Mouse (Mus musculus): ENCODE measurements at regions not wholly inside any gene's neighbourhood (a gene's known extent, or its start where the extent isn't known, plus 50 kb on each side); places are given as distances from the start of the nearest gene placed in this dataset.
A peak's percentile ranks its signal among the peaks of the same experiment; 100 is the strongest.
"Not testable (repeated sequence)": the region's sequence is repeated elsewhere in the genome, so short reads cannot be mapped to it uniquely, and the experiment has no call there.

DNA sequence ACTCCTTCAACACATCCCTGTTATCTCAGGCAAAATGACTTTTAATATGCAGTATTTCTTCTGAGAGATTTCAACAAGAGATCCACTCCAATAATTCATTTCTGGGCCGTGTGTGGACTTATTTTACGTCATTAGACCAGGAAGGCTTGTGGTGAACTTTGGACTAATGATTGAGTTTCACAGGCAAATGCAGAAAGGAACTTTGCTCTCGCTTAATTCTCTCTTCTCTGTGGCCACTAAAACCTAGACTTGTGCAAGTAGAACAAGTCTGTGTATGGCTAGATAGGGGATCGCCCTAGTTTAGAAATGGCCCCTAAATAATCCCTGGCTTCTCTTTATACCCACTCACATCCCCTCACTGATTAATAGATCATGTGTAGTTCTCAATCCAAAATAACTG lies 50.6 kb upstream of the Ppp1r12a start:
- H3K27me3 ChIP-seq (replicated peaks; ENCODE audit: control insufficient read depth, insufficient read depth, low read length): no peaks in the 10 kb centered on the region
- H3K36me3 ChIP-seq (ENCODE audit: control insufficient read depth, insufficient read depth, low read length): no peaks in the 10 kb centered on the region
- no peaks in the 10 kb centered on the region for H3K9me3 ChIP-seq (ENCODE audit: control insufficient read depth, low read length)
- H3K27ac ChIP-seq (ENCODE audit: low read depth, low read length): no peak overlapping the region
- no peak overlapping the region for H3K4me2 ChIP-seq
- ATAC-seq (replicated peaks; ENCODE audit: low FRiP score) (no peak), DNase-seq (ENCODE audit: low spot score) (no peak)
- no peak overlapping the region for H3K4me3 ChIP-seq (ENCODE audit: low read depth, low read length)
- WGBS: 74% methylated on average over 4 of the region's 4 CpGs
- no peak overlapping the region for H3K9ac ChIP-seq (ENCODE audit: low read depth, low read length)
- H3K4me1 ChIP-seq (replicated peaks; ENCODE audit: control insufficient read depth, insufficient read depth, low read length): peaks cover 7% of the 10 kb centered on the region; the same call in 1 of the 2 replicates

DNA sequence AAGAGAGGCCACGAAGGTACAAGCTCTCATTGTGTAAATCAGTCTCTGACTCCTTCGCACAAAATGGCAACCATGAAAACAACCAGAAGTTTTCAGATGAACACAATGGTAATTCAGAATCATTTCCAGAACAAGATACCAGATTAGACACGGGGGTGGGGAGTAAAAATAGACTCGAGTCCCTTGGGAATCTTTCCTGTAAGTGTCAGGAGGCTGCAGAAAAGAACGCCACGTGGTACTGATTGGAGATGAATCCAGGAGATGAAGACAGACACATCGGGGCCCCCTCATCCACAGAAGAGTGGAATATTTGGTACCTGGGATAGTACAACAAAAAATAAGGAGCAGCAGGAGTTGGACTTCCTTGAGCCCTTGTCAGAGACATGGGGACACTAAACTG lies 51.1 kb upstream of the Ppp1r12a start:
- ATAC-seq (replicated peaks; ENCODE audit: low FRiP score) (no peak), DNase-seq (ENCODE audit: low spot score) (no peak)
- H3K4me3 ChIP-seq (ENCODE audit: low read depth, low read length): no peak overlapping the region
- H3K4me2 ChIP-seq: no peak overlapping the region
- H3K9ac ChIP-seq (ENCODE audit: low read depth, low read length): no peak overlapping the region
- H3K27me3 ChIP-seq (replicated peaks; ENCODE audit: control insufficient read depth, insufficient read depth, low read length): no peaks in the 10 kb centered on the region
- no peaks in the 10 kb centered on the region for H3K9me3 ChIP-seq (ENCODE audit: control insufficient read depth, low read length)
- H3K27ac ChIP-seq (ENCODE audit: low read depth, low read length): no peak overlapping the region
- H3K4me1 ChIP-seq (replicated peaks; ENCODE audit: control insufficient read depth, insufficient read depth, low read length): peaks cover 7% of the 10 kb centered on the region; the same call in 1 of the 2 replicates
- WGBS: 76% methylated on average over 7 of the region's 7 CpGs
- H3K36me3 ChIP-seq (ENCODE audit: control insufficient read depth, insufficient read depth, low read length): no peaks in the 10 kb centered on the region

DNA sequence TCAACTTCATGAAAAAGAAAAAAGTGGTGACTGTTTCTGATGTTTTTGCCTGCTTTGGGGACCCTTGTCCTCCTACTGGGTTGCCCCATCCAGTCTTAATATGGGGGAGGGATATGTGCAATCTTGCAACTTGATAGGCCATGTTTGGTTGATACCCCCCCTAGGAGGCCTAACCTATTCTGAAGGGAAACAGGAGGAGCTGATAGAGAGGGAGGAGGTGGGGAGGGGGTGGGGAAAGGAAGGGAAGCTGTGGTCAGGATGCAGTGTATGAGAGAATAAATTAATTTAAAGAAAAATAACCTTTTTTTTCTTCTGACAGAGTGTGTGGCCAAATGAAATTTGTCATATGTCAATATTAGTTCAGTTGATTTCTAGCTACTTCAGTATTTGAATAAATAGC lies 51.8 kb upstream of the Ppp1r12a start:
- no peak for DNase-seq (ENCODE audit: low spot score)
- no peaks in the 10 kb centered on the region for H3K9me3 ChIP-seq (ENCODE audit: control insufficient read depth, low read length)

DNA sequence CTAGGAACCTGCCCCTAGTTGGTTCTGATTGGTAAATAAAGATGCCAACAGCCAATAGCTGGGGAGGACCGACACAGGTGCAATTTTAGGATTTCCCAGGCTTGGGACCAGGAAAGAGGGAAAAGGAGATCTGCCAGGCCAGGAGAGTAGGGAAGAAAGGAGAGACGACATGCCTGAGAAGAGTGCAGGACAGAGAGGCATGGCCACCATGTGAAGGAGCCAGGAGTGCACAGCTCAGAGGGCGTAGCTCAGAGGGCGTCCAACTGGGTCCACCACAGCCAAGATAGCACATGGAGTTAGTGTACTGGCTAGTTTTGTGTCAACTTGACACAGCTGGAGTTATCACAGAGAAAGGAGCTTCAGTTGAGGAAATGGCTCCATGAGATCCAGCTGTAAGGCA lies 53.5 kb upstream of the Ppp1r12a start:
- H3K36me3 ChIP-seq (ENCODE audit: control insufficient read depth, insufficient read depth, low read length): not testable (repeated sequence)

More for the DNA sequence above, 51.8 kb upstream of the Ppp1r12a start:
- no peaks in the 10 kb centered on the region for H3K36me3 ChIP-seq (ENCODE audit: control insufficient read depth, insufficient read depth, low read length)
- no peak overlapping the region for H3K9ac ChIP-seq (ENCODE audit: low read depth, low read length)
- ATAC-seq (replicated peaks; ENCODE audit: low FRiP score): no peak
- peaks cover 7% of the 10 kb centered on the region; the same call in 1 of the 2 replicates for H3K4me1 ChIP-seq (replicated peaks; ENCODE audit: control insufficient read depth, insufficient read depth, low read length)
- no peak overlapping the region for H3K27ac ChIP-seq (ENCODE audit: low read depth, low read length)
- H3K4me2 ChIP-seq: no peak overlapping the region
- H3K27me3 ChIP-seq (replicated peaks; ENCODE audit: control insufficient read depth, insufficient read depth, low read length): no peaks in the 10 kb centered on the region
- no peak overlapping the region for H3K4me3 ChIP-seq (ENCODE audit: low read depth, low read length)

DNA sequence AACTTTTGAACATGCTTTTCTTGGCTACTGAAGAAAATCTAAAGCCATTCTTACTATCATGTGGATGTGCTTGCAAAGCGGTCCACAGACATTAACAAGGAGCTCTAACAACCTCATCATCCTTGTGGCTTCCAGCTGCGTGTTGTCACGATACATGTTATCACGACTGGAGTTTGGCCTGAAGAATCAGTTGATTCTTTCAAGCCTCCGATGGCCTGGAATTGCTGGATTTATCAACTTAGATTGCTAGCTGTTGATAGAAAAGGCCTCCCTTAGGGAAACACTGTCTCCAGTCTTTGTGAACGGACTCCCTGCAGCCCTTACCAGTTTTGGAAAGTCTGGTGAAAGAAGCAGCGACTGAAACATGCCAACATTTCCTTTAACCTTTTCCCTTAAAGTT lies 60.5 kb upstream of the Ppp1r12a start:
- 75% methylated on average over 7 of the region's 7 CpGs for WGBS
- DNase-seq (ENCODE audit: low spot score) (no peak), ATAC-seq (replicated peaks; ENCODE audit: low FRiP score) (no peak)
- Histone ChIP-seq H3K4me3 (ENCODE audit: low read depth, low read length) (no peak overlapping the region), H3K4me1 (replicated peaks; ENCODE audit: control insufficient read depth, insufficient read depth, low read length) (no peaks in the 10 kb centered on the region), H3K27me3 (replicated peaks; ENCODE audit: control insufficient read depth, insufficient read depth, low read length) (no peaks in the 10 kb centered on the region), H3K4me2 (no peak overlapping the region), H3K9ac (ENCODE audit: low read depth, low read length) (no peak overlapping the region), H3K27ac (ENCODE audit: low read depth, low read length) (no peak overlapping the region), H3K36me3 (ENCODE audit: control insufficient read depth, insufficient read depth, low read length) (no peaks in the 10 kb centered on the region), H3K9me3 (ENCODE audit: control insufficient read depth, low read length) (no peaks in the 10 kb centered on the region)

More for the DNA sequence above, 53.5 kb upstream of the Ppp1r12a start:
- ATAC-seq (replicated peaks; ENCODE audit: low FRiP score); H3K4me1 ChIP-seq (replicated peaks; ENCODE audit: control insufficient read depth, insufficient read depth, low read length); H3K9ac ChIP-seq (ENCODE audit: low read depth, low read length); H3K4me2 ChIP-seq; H3K9me3 ChIP-seq (ENCODE audit: control insufficient read depth, low read length); DNase-seq (ENCODE audit: low spot score); H3K27ac ChIP-seq (ENCODE audit: low read depth, low read length); H3K27me3 ChIP-seq (replicated peaks; ENCODE audit: control insufficient read depth, insufficient read depth, low read length); H3K4me3 ChIP-seq (ENCODE audit: low read depth, low read length): not testable (repeated sequence)
- WGBS: 77% methylated on average over 4 of the region's 4 CpGs

DNA sequence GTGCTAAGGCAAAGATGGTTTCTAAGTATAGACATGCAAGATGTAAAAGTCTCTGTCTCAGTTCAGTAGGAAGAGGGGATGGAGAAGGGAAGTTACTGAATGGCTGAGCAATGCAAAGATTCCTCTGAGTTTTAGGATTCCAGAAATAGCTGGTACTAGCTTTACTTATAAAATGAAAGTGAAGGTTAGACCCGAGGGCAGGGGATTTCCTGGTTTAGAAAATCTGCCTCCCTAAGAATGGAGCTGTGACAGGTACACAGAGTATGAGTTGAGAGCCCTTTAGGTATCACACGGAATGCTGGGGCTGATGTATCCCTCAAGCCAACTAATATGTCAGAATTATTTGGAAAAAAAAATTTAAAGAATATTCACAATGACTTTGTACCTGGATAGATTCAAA lies 69.0 kb upstream of the Ppp1r12a start:
- ATAC-seq (replicated peaks; ENCODE audit: low FRiP score) (no peak), DNase-seq (ENCODE audit: low spot score) (no peak)
- no peaks in the 10 kb centered on the region for H3K27me3 ChIP-seq (replicated peaks; ENCODE audit: control insufficient read depth, insufficient read depth, low read length)
- H3K36me3 ChIP-seq (ENCODE audit: control insufficient read depth, insufficient read depth, low read length): no peaks in the 10 kb centered on the region
- H3K27ac ChIP-seq (ENCODE audit: low read depth, low read length): no peak overlapping the region
- H3K4me3 ChIP-seq (ENCODE audit: low read depth, low read length): no peak overlapping the region
- no peak overlapping the region for H3K4me2 ChIP-seq
- H3K9me3 ChIP-seq (ENCODE audit: control insufficient read depth, low read length): no peaks in the 10 kb centered on the region
- H3K9ac ChIP-seq (ENCODE audit: low read depth, low read length): no peak overlapping the region
- H3K4me1 ChIP-seq (replicated peaks; ENCODE audit: control insufficient read depth, insufficient read depth, low read length): no peaks in the 10 kb centered on the region; the same call in 1 of the 2 replicates
- 73% methylated on average over 2 of the region's 2 CpGs for WGBS

DNA sequence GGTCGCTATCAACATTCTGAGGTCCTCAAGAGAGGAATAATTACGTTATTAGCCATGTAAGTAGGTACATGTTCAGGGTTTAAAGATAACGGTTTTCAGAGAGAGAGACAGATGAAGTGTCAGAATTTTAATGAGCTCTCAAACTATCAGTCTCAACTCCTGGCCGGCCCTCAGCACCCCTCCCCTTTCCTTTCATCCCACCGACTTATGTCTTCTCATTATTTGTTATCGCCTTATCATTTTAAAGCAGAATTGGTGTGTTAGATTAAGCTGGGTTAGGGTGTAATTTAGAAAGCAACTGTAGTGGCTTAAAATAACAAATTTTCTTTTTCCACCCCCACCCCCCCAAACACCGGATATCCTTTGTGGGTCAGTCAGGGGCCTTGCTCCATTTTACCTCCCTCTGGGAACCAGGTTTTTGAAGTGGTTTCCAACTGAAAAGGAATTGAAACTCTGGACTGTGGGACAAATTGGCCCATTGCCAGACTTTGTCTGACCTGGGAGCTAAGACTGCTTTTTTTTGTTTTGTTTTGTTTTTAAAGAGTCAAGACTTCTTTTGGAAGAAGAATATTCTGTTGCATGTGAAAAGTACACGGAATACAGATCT lies 72.5 kb upstream of the Ppp1r12a start:
- no peak overlapping the region for H3K4me2 ChIP-seq
- no peaks in the 10 kb centered on the region; the same call in 1 of the 2 replicates for H3K4me1 ChIP-seq (replicated peaks; ENCODE audit: control insufficient read depth, insufficient read depth, low read length)
- WGBS: 43% methylated on average over 8 of the region's 8 CpGs
- no peak overlapping the region for H3K4me3 ChIP-seq (ENCODE audit: low read depth, low read length)
- ATAC-seq (replicated peaks; ENCODE audit: low FRiP score) (peak; percentile 31; the same call in 1 of the 2 replicates), DNase-seq (ENCODE audit: low spot score) (no peak)
- no peak overlapping the region for H3K9ac ChIP-seq (ENCODE audit: low read depth, low read length)
- H3K36me3 ChIP-seq (ENCODE audit: control insufficient read depth, insufficient read depth, low read length): no peaks in the 10 kb centered on the region
- no peaks in the 10 kb centered on the region for H3K27me3 ChIP-seq (replicated peaks; ENCODE audit: control insufficient read depth, insufficient read depth, low read length)
- H3K27ac ChIP-seq (ENCODE audit: low read depth, low read length): no peak overlapping the region
- H3K9me3 ChIP-seq (ENCODE audit: control insufficient read depth, low read length): no peaks in the 10 kb centered on the region

DNA sequence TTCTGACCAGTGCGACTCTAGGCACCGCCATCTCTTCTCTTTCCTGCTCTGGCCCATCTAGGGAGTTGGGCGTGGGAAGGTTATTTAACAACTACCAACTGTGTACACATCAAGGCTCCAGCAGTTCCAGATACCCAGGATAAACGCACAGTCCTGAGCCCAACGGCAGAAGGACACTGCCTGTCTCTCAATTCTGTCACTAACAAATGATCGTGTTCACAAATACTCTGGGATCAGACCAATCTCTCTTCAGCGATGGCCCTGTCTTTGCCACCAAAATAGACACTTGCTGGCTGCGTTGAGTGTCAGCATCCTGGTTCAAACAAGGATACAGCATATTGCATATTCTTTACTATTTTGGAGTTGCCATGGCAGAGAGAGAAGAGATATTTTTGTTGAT lies 73.1 kb upstream of the Ppp1r12a start:
- ATAC-seq (replicated peaks; ENCODE audit: low FRiP score) (no peak; the same call in 1 of the 2 replicates), DNase-seq (ENCODE audit: low spot score) (no peak)
- Histone ChIP-seq H3K27me3 (replicated peaks; ENCODE audit: control insufficient read depth, insufficient read depth, low read length) (no peaks in the 10 kb centered on the region), H3K4me3 (ENCODE audit: low read depth, low read length) (no peak overlapping the region), H3K36me3 (ENCODE audit: control insufficient read depth, insufficient read depth, low read length) (no peaks in the 10 kb centered on the region), H3K9me3 (ENCODE audit: control insufficient read depth, low read length) (no peaks in the 10 kb centered on the region), H3K9ac (ENCODE audit: low read depth, low read length) (no peak overlapping the region), H3K4me1 (replicated peaks; ENCODE audit: control insufficient read depth, insufficient read depth, low read length) (no peaks in the 10 kb centered on the region; the same call in 1 of the 2 replicates), H3K27ac (ENCODE audit: low read depth, low read length) (no peak overlapping the region), H3K4me2 (no peak overlapping the region)
- WGBS: 60% methylated on average over 8 of the region's 8 CpGs

DNA sequence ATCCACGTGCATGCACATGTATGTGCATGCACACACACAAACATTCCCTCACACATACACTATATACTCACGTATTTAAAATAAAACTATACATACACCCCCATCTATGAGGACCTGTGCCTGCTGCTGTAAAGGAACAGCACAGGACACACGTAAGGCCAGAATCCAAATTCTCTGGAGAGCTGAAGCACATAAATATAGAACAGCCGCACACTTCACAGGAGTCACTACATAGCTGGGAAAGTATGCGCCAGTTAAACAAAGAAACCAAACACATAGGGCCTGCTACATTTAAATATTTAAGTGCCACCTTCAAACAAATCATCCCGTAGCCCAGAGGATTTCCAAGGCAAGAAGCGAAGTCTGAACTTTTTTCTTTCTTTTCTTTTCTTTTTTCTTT lies 73.8 kb upstream of the Ppp1r12a start:
- no peaks in the 10 kb centered on the region; the same call in 1 of the 2 replicates for H3K4me1 ChIP-seq (replicated peaks; ENCODE audit: control insufficient read depth, insufficient read depth, low read length)
- H3K4me3 ChIP-seq (ENCODE audit: low read depth, low read length): no peak overlapping the region
- no peak for DNase-seq (ENCODE audit: low spot score)
- H3K36me3 ChIP-seq (ENCODE audit: control insufficient read depth, insufficient read depth, low read length): no peaks in the 10 kb centered on the region
- no peak overlapping the region for H3K4me2 ChIP-seq
- WGBS: 80% methylated on average over 7 of the region's 7 CpGs
- no peak overlapping the region for H3K27ac ChIP-seq (ENCODE audit: low read depth, low read length)
- H3K9me3 ChIP-seq (ENCODE audit: control insufficient read depth, low read length): no peaks in the 10 kb centered on the region
- H3K9ac ChIP-seq (ENCODE audit: low read depth, low read length): no peak overlapping the region
- no peak for ATAC-seq (replicated peaks; ENCODE audit: low FRiP score)
- H3K27me3 ChIP-seq (replicated peaks; ENCODE audit: control insufficient read depth, insufficient read depth, low read length): no peaks in the 10 kb centered on the region

Data from liver, embryonic 11.5 days (tissue).